Mouse (Mus musculus) embryonic fibroblast, embryonic 13.5 days (primary cell): ENCODE measurements around the gene B3gat1.

ENCODE experiments used
- CTCF ChIP-seq: IDR thresholded peaks from 2 replicates; pipeline ENCODE4 v1.5.1; 2011; ENCODE audit warnings: mild to moderate bottlenecking, control low read depth, low read length, moderate library complexity, borderline replicate concordance; ENCODE audit not compliant: insufficient read depth
- POLR2A ChIP-seq: IDR thresholded peaks from 2 replicates; pipeline ENCODE4 v1.6.1; 2011; ENCODE audit warnings: low read depth, mild to moderate bottlenecking, control low read depth, low read length, moderate library complexity

DNA sequence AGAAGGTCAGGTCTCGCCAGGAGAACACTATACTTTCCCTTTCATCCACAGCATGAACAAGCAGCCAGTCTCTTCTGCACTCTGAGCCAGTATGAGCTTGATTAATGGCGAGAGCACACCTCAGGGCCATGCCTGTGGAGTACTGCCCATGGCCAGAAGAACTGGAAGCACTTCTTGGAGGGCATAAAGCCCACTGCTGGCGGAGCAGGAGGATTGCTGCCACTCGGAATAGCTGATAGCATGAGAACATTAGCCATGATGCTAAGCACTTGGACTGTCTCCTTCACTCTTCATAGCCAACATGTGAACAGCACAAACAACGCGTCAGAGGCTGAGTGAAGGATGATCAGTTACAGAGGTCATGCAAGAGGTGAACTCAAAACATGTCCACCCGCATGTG is 44.9 kb downstream of the B3gat1 start:
- no peak for TF ChIP-seq CTCF
- no peak for TF ChIP-seq POLR2A
